Mouse (Mus musculus) macrophage (primary cell): Measurements from ENCODE around the gene Chm. TPM values are rescaled to one million over a fixed set of nuclear protein-coding genes. Genes with fewer than 3 reads are reported as not detected.

ENCODE experiments used
- polyA plus RNA-seq: library from polyadenylated mRNA; stranded (reverse); fragments of 250-400 nt; gene quantifications from 3 replicates; pipeline ENCODE4 v1.2.4, GENCODE M21; 2018; ENCODE audit warnings: inconsistent platforms

Chm gene
- polyA plus RNA-seq, 1 experiment from 2014 or later = 15.4 TPM

Other genes starting within 250 kb of the Chm start
- not detected in 3 replicates for gene Dach2, start 112.0 kb upstream of the Chm start, polyA plus RNA-seq